Mouse (Mus musculus) G1E (cell line): Measurements from ENCODE around the gene RPS10-NUDT3. TPM values are rescaled to one million over a fixed set of nuclear protein-coding genes. Genes with fewer than 3 reads are reported as not detected.

ENCODE experiments used
- ATAC-seq: 2 replicates; pipeline ENCODE4 v1.8.0; 2016; ENCODE audit warnings: mild to moderate bottlenecking; ENCODE audit not compliant: insufficient number of reproducible peaks, poor library complexity, low FRiP score, severe bottlenecking; ENCODE audit errors: extremely low read depth
- DNase-seq: peaks from one replicate; pipeline ENCODE4 v3.0.0; 2012; ENCODE audit warnings: low spot score
- H3K27me3 ChIP-seq: 2 replicates; pipeline ENCODE4 v1.6.1; 2012; ENCODE audit warnings: mild to moderate bottlenecking, low read length, inconsistent platforms; ENCODE audit not compliant: insufficient read depth
- H3K36me3 ChIP-seq: replicated peaks from 2 replicates; pipeline ENCODE3; 2012; ENCODE audit warnings: mild to moderate bottlenecking, inconsistent platforms
- H3K4me1 ChIP-seq: 2 replicates; pipeline ENCODE4 v1.6.1; 2012; ENCODE audit warnings: low read depth, low read length, inconsistent platforms, mixed read lengths; ENCODE audit not compliant: insufficient read depth
- H3K4me3 ChIP-seq: 2 replicates; pipeline ENCODE4 v1.5.1; 2012; ENCODE audit warnings: low read depth, mild to moderate bottlenecking, inconsistent platforms, low read length, moderate library complexity, mixed read lengths
- H3K9me3 ChIP-seq: replicated peaks from 2 replicates; pipeline ENCODE4 v1.6.1; 2012; ENCODE audit warnings: inconsistent platforms
- CTCF ChIP-seq: IDR thresholded peaks from 2 replicates; pipeline ENCODE4 v1.5.1; 2012; ENCODE audit warnings: low read depth, low read length, inconsistent platforms, mixed read lengths
- GATA1 ChIP-seq: IDR thresholded peaks from 2 replicates; pipeline ENCODE4 v1.6.1; 2012; ENCODE audit warnings: borderline replicate concordance, low read length, inconsistent platforms, mixed read lengths
- GATA2 ChIP-seq: IDR thresholded peaks from 2 replicates; pipeline ENCODE4 v1.6.1; 2012; ENCODE audit warnings: low read depth, low read length, inconsistent platforms, borderline replicate concordance
- POLR2AphosphoS5 ChIP-seq: IDR thresholded peaks from 2 replicates; pipeline ENCODE4 v1.6.1; 2012; ENCODE audit warnings: low read depth, low read length, inconsistent platforms; ENCODE audit not compliant: insufficient replicate concordance
- TAL1 ChIP-seq: conservative IDR thresholded peaks from 2 replicates; pipeline ENCODE4 v1.6.1; 2012; ENCODE audit warnings: low read depth, low read length, inconsistent platforms, mixed read lengths
- polyA plus RNA-seq: library from polyadenylated mRNA; stranded (reverse); fragments of >175 nt; gene quantifications from 2 replicates; pipeline ENCODE4 v1.2.3, GENCODE M21; 2012
- total RNA-seq, 2 experiments: library from RNA; stranded (forward) in 1 of 2; stranded (reverse) in 1 of 2; fragments of 200-1000 nt in 1 of 2; fragments of >200 nt in 1 of 2; fragmentation: Nextera tagmentation in 1 of 2; gene quantifications; 2 replicates each; pipeline ENCODE4 v1.2.3; 2014 to 2017

The RPS10-NUDT3 gene
- total and polyA plus RNA-seq, 3 experiments = not detected

GRCm38 (mm10) chr17:27603522-27604234 lies 31.3 kb downstream of the RPS10-NUDT3 start:
- H3K4me3 ChIP-seq = no peak overlapping the region
- no peak for DNase-seq

GRCm38 (mm10) chr17:27603036-27603435 lies 32.0 kb downstream of the RPS10-NUDT3 start:
- Histone ChIP-seq H3K36me3 (peaks cover 77% of the 10 kb centered on the region), H3K27me3 (no peaks in the 10 kb centered on the region), H3K9me3 (no peaks in the 10 kb centered on the region), H3K4me1 (peaks cover 51% of the 10 kb centered on the region), H3K4me3 (no peak overlapping the region)
- TF ChIP-seq TAL1 (no peak), CTCF (no peak), GATA1 (no peak), GATA2 (no peak), POLR2AphosphoS5 (no peak)
- no peak for ATAC-seq
- DNase-seq = no peak

More at GRCm38 (mm10) chr17:27603522-27604234, 31.3 kb downstream of the RPS10-NUDT3 start:
- Histone ChIP-seq H3K36me3 (peaks cover 76% of the 10 kb centered on the region), H3K9me3 (no peaks in the 10 kb centered on the region), H3K27me3 (no peaks in the 10 kb centered on the region), H3K4me1 (peaks cover 54% of the 10 kb centered on the region)
- no peak; the same call in 1 of the 2 replicates for ATAC-seq
- TF ChIP-seq GATA2 = no peak
- TF ChIP-seq POLR2AphosphoS5 = no peak
- 0 out of 2 replicates have a peak, but pooled peaks have one; percentile 12 for TF ChIP-seq TAL1
- TF ChIP-seq CTCF = no peak
- no peak for TF ChIP-seq GATA1

GRCm38 (mm10) chr17:27600869-27601268 lies 34.2 kb downstream of the RPS10-NUDT3 start:
- Histone ChIP-seq H3K9me3 (no peaks in the 10 kb centered on the region), H3K36me3 (peaks cover 78% of the 10 kb centered on the region), H3K27me3 (no peaks in the 10 kb centered on the region), H3K4me1 (peaks cover 52% of the 10 kb centered on the region), H3K4me3 (no peak overlapping the region)
- DNase-seq (no peak), ATAC-seq (no peak)
- TF ChIP-seq GATA2 (no peak), GATA1 (no peak), TAL1 (no peak), CTCF (no peak), POLR2AphosphoS5 (no peak)

- ATAC-seq = no peak
- TF ChIP-seq CTCF (no peak), POLR2AphosphoS5 (no peak), GATA1 (no peak), GATA2 (no peak), TAL1 (no peak)
- no peak for DNase-seq
- Histone ChIP-seq H3K9me3 (no peaks in the 10 kb centered on the region), H3K36me3 (peaks cover 80% of the 10 kb centered on the region), H3K4me3 (no peak overlapping the region), H3K4me1 (peaks cover 53% of the 10 kb centered on the region), H3K27me3 (no peaks in the 10 kb centered on the region)
Observed at GRCm38 (mm10) chr17:27600286-27600685, 34.7 kb downstream of the RPS10-NUDT3 start.

GRCm38 (mm10) chr17:27596376-27597190 lies 38.4 kb downstream of the RPS10-NUDT3 start:
- Histone ChIP-seq H3K36me3 (peaks cover 78% of the 10 kb centered on the region), H3K4me1 (peaks cover 31% of the 10 kb centered on the region), H3K4me3 (no peak overlapping the region), H3K9me3 (no peaks in the 10 kb centered on the region), H3K27me3 (no peaks in the 10 kb centered on the region)
- no peak for TF ChIP-seq POLR2AphosphoS5
- no peak for TF ChIP-seq TAL1
- no peak for TF ChIP-seq CTCF
- TF ChIP-seq GATA1 = no peak
- TF ChIP-seq GATA2 = no peak
- ATAC-seq = no peak
- DNase-seq = no peak
